Mouse (Mus musculus): ENCODE results near the gene Bptf.
A peak's percentile ranks its signal among the peaks of the same experiment; 100 is the strongest.
"Not testable (repeated sequence)": the region's sequence is repeated elsewhere in the genome, so short reads cannot be mapped to it uniquely, and the experiment has no call there.

The Bptf gene

DNA sequence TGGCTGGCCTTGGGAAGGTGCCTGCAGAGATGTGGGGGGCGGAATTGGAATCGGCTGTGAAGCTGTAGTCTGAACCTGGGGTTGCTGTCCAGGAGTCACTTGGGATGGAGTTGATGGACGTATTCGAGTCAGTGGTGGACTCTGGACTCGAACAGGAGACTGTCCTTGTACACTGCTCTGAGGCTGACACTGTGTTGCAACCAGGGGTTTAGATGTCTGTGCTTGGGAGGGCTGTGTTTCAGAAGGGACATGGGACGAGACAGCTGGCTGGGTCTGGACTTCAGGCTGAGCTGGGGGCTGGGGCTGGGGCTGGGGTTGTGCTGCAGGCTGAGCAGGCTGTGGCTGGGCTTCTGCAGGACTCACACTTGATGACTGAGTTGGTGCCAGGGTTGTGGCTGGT is 77.1 kb downstream of the Bptf start:
- DNase-seq (ENCODE audit: low read depth, low spot score), result no peak

DNA sequence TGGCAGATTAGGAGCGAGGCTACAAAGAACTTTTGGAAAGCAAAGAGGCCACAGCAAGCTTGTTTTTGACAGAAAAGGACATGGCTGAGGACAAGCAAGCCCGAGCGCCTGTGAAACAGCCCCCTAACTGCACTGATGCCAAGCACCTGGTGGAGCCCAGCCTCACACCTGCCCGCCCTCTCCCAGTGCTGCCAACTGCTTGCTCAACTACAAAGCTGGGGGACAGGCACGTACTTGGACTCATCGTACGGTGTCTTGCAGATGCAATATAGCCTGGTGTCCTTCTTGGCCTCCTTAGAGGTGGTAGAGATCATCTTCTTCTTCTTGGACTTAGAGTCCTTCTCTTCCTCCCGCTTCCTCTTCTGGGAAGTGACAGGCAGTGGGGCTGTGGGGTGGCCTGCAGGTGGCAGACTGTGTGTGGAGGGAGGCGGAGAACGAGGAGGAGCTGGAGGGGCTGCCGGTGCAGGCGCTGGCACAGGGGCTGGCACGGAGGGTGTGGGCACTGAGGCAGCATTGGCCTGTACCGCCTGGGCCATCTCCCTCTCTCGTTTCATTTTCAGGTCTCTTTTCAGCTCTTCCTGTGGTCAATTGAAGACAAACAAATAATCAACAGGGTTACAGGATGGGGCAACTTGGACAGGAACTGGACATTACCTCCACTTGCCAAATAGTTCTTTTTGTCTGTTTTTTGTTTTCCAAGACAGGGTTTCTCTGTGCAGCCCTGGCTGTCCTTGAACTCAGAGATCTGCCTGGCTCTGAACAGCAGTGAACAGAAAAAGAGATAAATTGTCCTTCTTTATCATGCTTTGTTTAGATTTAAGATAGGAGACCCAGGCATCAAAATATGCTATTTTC is 84.9 kb downstream of the Bptf start:
- no peak for DNase-seq (ENCODE audit: low read depth, low spot score)

DNA sequence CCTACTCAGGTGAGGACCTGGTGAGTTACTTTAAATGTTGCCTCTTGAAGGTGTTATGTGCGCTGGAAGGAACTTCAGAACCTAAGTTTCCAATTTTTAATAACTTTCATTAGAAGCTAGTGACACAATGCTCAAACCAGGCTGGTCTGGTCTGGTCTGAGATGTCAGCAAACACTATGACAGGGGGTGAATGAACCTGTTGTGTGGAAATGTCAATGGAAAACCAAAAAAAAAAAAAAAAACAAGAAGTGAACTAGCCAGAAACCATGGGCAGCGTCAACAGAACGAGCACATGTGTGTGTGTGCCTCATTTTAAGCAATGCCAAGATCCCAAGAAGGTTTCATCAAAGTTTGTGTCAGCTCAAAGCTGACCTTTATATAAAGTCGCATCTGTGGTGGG is 86.4 kb downstream of the Bptf start:
- DNase-seq (ENCODE audit: low read depth, low spot score), result no peak

DNA sequence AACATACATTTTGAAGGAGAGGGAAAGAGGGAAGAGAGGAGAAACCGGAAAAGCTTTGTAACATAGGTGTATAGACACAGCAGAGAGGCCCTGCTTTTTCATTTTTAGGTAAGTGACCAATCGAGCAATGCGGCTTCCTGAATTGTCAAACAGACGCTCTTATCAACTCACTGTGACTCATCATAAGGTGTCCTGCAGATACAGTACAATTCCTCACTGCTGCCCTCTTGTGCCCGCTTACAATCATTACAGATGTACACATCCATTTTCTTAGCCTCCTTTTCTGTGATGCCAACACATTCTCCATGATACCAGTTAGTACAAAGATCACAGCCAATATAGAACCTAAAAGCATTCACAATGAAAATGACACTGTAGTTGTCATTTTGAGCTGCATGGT is 87.6 kb downstream of the Bptf start:
- DNase-seq (ENCODE audit: low read depth, low spot score), result no peak

DNA sequence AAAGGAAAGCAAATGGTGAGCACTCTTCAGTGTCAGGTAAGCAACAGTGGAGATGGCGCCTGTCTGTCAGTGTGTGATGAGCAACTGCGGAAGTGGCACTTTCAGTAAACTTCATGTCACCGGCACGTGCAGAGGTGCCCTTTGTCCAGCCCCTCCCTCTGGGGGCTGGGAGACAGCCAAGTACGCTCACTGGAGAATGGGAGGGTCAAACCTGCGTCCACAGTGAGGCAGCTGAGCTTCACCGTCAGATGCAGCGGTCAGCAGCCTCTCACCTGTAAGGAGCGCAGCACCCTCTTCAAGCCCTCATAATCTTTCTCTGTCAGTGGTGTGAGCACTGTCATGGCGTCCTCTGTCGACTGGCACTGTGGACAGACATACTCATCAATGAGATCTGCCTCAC is 88.6 kb downstream of the Bptf start:
- no peak for DNase-seq (ENCODE audit: low read depth, low spot score)

DNA sequence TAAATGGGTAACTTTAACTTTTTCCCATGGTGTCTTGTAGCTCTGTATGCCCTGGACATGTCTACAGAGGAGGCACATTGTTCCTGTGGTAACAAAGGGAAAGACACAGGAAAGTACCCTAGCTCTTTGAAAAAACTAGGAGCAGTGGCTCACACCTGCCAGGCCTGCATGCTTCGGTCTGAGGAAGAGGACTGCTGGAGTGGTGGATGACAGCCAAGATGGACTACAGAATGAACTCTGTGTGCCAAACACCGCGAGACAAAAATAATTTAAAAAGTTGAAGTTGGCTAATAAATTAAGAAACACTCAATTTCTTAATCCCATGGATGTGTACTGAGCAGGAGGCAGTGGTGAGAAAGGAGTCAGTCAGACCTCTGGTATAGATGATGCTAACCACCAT is 90.5 kb downstream of the Bptf start:
- DNase-seq (ENCODE audit: low read depth, low spot score), result no peak

DNA sequence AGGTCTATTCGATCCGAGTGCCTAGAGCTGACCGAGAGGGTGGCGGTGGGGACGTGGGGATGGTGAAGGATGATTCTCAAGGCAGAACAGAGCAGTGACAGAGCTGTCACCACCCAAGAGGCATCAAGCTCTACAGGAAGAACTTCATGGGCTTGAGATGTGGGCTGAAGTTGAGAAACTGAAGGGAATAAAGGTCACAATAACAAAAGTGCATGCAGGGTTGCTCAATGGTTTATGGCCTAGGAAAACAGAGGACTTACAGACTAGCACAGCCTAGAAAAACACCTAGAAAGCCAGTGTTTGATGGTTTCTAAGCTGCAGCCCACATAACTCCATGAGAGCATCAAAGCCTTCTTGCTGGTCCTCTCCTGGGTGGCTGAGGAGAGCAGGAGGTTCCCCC is 92.5 kb downstream of the Bptf start:
- no peak for DNase-seq (ENCODE audit: low read depth, low spot score)

DNA sequence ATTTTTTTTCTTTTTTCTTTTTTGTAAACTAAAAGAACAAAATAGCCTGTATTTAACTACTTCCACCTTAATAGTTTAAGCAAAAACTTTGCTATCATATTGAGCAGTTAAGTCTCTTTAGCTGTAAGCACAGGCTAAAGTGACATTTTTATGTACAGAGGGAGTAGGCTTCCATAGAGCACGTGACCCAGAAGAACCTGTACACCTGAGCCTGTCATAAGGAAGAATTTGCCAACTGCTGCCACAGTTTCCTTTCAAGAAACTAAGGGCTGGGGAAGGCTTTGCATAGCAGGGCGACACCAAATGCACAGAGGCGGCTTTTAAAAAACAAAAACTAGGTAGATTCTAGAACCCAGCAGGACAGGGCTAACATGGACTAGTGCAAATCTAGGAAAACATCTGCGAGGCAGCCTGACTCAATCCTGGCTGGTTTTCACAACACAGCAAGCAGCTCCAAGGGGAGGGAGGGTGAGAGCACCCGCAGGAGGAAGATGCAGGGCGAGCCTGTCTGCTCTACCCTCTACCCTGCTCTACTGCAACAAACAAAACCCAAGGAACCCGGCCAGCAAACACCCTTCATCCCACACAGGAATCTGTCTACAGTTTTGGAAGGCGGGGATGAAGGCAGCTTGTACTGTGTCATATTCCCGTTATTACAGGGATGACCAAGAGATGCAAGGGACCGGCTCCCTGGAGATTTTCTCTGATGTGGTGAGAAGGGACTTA is 97.7 kb downstream of the Bptf start:
- no peak for DNase-seq (ENCODE audit: low read depth, low spot score)

DNA sequence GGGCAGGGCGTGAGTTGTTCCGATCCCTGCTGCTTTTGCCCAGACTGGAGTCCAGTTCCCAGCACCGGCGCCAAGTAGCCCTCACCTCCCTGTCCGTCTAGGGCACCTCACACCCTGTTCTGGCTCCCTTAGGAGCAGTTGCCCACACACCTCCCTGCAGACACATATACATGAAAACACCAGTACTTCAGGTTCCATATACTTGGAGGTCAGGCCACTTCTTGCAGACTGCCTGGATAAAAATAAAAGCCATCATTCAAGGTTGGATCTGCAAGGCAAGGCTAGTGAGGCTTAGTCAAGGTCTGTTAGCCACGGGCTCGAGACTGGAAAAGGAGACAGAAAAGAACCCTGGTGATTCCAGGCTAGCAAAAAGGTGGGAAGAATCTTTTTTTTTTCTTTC is 100.3 kb downstream of the Bptf start:
- DNase-seq (ENCODE audit: low read depth, low spot score), result no peak

DNA sequence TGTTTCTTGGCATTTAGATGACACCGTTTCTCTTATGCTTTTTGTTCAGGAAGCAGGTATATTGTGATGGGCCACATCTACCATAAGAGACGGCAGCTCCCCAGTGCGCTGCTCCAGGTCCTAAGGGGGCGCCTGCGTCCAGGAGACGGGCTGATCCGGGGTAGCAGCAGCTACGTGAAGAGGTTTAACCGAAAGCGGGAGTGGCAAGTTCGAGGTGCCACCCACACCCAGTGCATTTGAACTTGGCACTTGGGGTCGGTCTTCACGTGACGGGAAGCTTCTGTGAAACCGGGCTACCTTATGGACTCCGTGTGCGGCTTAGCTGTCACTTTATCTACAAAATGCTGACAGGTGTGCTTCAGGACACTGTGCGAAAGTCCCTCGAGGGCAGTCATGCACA is 102.4 kb downstream of the Bptf start:
- DNase-seq (ENCODE audit: low read depth, low spot score), result no peak

DNA sequence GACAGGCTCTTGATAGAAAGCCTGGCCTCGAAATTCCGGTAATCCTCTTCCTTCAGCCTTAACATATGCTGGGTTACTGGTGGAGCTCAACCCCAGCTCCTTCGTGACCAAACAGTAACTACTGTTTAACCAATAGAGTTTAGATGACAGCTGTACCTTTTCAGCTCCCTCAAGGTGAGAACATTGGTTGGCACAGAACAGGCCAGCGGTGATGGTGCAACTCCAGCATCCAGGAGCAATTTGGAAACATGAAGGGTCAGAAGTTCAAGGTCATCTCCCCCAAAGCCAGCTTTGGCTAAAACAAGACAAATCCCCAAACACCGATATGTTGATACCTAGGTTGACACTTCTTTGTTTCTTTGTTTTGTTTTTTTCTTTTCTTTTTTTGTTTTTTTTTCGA is 103.2 kb downstream of the Bptf start:
- no peak for DNase-seq (ENCODE audit: low read depth, low spot score)

DNA sequence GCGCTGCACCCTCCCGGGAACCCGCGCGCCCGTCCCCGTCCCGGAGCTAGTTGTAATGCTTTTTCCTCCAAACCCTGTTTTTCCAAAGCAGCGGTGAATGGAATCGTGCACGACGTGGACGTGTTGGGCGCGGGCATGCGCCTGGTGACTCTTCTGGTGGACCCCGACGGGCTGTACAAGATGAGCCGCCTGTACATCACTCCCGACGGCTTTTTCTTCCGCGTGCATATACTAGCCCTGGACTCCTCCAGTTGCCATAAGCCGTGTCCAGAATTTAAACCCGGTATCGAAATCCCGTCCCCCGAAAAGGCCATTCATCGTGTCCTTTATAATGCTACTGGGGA is 103.7 kb downstream of the Bptf start:
- DNase-seq (ENCODE audit: low read depth, low spot score), result no peak

DNA sequence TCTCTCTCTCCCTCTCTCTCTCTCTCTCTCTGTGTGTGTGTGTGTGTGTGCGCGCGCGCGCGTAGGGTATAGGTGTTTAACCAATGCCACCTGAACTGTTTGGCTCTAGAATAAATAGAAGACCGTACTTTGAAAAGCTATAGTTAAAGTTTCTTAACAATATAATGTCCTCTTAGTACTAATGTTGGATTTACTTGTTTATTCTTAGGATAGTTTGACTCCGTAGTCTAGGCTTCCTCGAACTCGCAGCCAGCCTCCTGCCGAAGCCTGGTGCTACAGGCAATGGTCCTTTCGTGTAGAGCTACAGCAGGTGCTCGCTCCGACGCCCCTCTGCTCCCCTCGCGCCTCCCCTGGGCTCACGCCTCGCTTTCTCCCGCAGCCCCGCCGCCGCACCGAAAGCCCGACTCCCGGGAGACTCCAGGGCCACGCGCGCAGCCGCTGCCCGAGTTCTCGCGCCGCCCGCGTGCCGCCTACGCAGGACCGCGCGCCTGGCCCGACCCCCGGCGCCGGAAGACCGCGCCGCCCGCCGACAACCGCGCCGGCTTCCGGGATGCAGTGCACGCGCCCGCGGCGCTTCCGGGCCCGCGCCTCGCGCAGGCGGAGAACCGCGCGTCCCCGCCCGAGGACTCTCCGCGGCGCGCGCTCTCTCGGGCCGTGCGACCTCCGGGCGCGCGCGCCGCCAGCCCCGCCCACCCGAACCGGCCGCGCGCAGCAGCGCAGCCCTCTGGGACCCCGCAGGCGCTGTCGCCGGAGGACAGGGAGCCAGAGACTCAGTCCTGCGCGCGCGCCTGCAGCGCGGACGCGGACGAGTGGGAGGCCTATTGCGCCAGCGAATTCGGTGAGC is 104.3 kb downstream of the Bptf start:
- DNase-seq (ENCODE audit: low read depth, low spot score), result peak; percentile 81

DNA sequence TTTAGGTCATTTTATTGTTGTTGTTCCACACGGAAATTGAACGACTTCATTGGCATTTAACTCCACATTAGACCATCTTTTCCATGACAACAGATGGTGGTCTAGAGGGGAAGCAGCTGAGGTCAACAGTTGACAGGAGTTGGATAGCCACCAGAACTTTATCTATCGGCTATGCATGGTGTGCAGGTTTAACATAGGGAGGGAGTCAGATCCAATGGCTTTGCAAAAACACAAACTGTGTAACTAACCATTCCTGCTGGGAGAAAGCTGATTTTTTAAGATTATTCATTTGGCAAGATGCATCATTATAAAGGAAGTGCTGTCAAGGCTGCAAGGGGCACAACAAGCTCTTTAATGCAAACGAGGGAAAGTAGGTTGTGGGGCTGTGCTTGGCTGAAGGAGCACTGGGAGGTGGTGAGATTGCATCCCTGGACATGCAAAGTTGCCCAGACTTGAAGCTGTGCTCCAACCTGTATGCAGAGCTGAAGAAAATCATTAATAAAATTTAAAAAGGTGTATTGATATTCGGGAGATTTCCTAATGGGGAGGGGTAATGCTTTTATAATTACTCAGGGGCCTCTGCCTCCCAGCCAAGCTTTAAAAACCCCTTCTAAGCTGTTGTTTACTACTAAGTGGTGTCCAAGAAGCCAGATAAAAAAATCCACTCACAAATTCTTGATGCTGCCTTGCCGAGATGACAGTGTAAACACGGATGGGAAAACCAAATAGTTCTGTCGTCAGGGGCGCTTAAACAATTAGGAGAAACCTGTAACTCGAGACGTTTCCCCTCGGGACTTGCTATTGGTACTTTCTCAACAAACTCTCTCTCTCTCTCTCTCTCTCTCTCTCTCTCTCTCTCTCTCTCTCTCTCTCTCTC is 105.1 kb downstream of the Bptf start:
- no peak for DNase-seq (ENCODE audit: low read depth, low spot score)

DNA sequence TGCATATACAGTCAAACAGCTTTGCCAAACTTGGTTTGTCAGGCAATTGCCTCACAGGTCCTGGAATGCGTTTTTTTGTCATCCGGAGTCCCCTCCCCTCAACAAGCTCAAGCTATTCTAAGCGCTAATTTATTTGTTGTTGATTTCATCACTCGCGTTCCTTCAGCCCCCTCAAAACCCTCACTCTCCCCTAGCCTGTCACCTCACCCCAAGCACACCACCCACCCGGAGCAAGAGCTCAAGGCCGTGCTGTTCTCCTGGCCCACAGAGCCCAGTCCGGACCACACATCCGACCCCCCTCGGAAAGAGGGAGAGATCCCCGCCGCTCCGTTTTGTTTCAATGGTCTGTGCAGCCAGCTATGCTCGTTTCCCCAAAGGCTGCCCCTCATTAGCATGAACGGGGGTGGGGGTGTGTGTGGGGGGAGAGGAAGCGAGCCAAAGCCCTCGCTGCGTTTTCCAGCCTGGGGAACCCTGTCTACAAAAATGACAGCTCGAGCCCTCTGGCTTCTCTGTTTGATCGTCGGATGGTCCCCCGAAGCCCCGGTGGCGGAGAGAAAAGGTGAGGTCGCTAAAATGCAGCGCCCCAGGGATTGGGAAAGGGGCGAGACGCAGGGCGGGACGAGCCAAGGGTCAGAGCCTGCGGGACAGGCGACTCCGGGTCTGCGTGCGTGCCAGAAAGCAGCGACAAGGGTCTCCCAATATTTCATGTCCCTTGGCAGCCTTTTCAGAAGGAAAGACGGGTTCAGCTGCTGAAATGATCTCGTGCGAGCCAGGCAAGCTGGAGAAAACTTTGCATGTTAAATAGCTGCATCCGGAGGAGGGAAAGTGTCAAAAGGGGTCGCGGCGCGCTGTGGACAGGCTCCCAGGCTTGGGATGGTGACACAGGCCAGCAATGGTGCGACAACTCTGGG is 106.3 kb downstream of the Bptf start, which contains the start of gene 1810010H24Rik:
Gene 1810010H24Rik, plus strand, starts transcription at position 271 of the 911 bp plus-strand sequence.
- no peak for DNase-seq (ENCODE audit: low read depth, low spot score)

DNA sequence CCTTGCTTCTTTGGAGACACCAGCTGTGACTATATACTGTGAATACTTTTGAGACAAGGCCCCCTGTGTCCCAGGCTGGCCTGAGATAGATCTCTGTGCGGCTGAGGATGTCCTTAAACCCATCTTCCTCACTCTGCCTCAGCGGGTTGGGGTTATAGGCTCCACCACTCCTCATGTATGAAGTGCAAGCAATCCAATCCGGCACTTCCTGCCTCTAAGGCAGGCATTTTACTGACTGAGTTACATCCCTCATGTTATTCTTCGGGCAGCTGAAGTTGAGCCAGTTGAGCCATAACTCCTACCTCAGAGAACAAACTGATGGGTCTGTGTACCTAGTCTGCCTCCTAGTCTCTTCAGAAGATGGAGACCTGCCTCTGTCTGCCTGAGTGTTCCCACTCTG is 107.5 kb downstream of the Bptf start:
- no peak for DNase-seq (ENCODE audit: low read depth, low spot score)

DNA sequence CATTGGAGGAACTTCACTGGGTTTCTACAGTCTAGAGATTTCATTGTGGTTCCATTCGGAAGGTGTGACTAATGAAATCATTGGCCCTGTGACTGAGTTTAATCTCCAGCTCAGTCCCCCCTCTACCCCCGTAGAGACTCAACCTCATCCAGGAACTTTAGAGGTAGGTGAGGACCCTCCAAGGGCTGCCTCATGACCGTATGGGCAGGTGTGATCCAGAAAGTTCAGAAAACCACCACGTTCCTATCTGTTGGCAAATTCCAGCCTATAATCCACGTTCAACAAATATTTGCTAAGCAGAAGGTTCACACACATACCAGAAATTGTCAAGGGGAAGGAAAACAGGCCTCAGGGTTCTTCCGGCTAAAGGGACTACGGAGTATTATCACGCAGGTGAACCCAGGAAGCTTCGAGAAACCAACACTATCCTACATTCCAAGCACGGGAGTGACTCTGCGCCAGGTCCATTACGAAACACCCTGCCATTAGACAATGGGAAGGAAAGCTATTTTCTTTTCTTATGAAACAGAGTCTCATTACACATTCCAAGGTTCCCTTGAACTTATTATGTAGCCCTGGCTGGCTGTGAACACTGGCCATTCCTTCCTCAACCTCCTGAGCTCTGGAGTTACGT is 109.8 kb downstream of the Bptf start:
- DNase-seq (ENCODE audit: low read depth, low spot score), result no peak

DNA sequence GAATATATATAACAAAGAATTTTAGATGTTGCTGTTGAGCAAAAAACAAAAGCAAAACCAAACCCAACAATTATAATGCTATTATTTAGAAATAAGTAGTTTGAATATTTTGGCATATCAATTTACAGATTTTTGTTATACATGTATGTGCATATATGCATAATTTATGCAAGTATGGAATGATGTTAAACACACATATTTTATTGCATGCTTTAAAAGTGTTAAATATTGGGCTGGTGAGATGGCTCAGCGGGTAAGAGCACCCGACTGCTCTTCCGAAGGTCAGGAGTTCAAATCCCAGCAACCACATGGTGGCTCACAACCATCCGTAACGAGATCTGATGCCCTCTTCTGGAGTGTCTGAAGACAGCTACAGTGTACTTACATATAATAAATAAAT is 112.2 kb downstream of the Bptf start:
- not testable (repeated sequence) for DNase-seq (ENCODE audit: low read depth, low spot score)

DNA sequence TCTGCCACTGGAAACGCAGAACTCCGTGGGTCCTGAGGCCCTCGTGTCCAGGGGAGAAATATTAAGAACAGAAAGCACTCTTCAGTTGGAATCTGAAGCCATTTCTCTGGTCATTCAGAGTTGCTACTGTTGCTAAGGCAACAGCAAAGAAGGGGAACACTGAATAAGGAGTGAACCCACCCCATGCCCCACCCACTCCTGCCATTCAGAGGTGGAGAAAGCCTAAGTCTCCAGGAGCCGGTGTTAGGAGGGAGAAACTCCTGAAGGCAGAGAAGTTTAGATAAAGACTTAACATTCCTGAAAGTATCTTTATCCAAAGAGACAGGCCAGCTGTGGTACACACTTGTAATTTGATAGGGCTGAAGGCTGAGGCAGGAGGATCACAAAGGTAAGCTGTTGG is 112.6 kb downstream of the Bptf start:
- DNase-seq (ENCODE audit: low read depth, low spot score), result no peak

DNA sequence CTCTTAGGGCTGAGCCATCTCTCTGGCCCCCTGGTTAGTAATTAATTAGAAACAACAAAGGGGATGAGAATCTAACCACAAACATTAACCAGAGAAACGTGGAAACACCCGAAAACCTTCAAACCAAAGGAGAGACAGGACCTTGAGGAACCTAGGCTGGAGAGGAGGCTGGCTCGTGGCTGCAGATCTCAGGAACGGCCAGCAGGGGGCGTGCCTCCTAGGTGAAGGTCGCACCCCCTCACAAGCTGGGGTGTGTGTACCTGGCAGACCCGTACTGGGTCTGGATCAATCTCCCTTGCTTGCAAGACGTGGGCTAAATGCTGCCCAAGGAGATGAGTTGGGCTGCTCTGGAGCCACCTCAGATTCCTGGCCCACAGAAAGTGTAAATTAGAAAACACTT is 113.3 kb downstream of the Bptf start:
- no peak for DNase-seq (ENCODE audit: low read depth, low spot score)
